Mouse (Mus musculus) ES-Bruce4 (cell line): ENCODE measurements at regions not wholly inside any gene's neighbourhood (a gene's known extent, or its start where the extent isn't known, plus 50 kb on each side); places are given as distances from the start of the nearest gene placed in this dataset.
A peak's percentile ranks its signal among the peaks of the same experiment; 100 is the strongest.

ENCODE experiments used
- H3K27ac ChIP-seq: 2 replicates; pipeline ENCODE4 v1.5.1; 2012; ENCODE audit warnings: low read length, inconsistent platforms; ENCODE audit not compliant: insufficient read depth
- H3K27me3 ChIP-seq: 2 replicates; pipeline ENCODE4 v1.6.1; 2012; ENCODE audit warnings: mild to moderate bottlenecking, low read length, inconsistent platforms; ENCODE audit not compliant: control insufficient read depth, poor library complexity, insufficient read depth, severe bottlenecking
- H3K36me3 ChIP-seq: 2 replicates; pipeline ENCODE4 v1.6.1; 2012; ENCODE audit warnings: inconsistent platforms, mild to moderate bottlenecking, low read length, moderate library complexity; ENCODE audit not compliant: control insufficient read depth, poor library complexity, insufficient read depth, severe bottlenecking
- H3K4me1 ChIP-seq: one replicate; pipeline ENCODE4 v1.8.1; 2011; ENCODE audit warnings: low read length; ENCODE audit not compliant: control insufficient read depth, insufficient read depth
- H3K4me3 ChIP-seq: 2 replicates; pipeline ENCODE4 v1.5.1; 2011; ENCODE audit warnings: low read depth, mild to moderate bottlenecking, low read length
- H3K9ac ChIP-seq: 2 replicates; pipeline ENCODE4 v1.6.1; 2012; ENCODE audit warnings: low read depth, mild to moderate bottlenecking, inconsistent platforms; ENCODE audit not compliant: poor library complexity, severe bottlenecking
- H3K9me3 ChIP-seq: replicated peaks from 2 replicates; pipeline ENCODE4 v1.6.1; 2012; ENCODE audit warnings: mild to moderate bottlenecking, low read length, inconsistent platforms; ENCODE audit not compliant: control insufficient read depth, poor library complexity, insufficient read depth, severe bottlenecking
- CTCF ChIP-seq: IDR thresholded peaks from one replicate; pipeline ENCODE4 v1.8.1; 2011; ENCODE audit warnings: low read depth, low read length
- EP300 ChIP-seq: IDR thresholded peaks from 2 replicates; pipeline ENCODE4 v1.6.1; 2011; ENCODE audit warnings: low read depth, low read length; ENCODE audit not compliant: insufficient read depth
- POLR2A ChIP-seq: IDR thresholded peaks from one replicate; pipeline ENCODE4 v1.8.1; 2011; ENCODE audit warnings: low read length; ENCODE audit not compliant: insufficient read depth

DNA sequence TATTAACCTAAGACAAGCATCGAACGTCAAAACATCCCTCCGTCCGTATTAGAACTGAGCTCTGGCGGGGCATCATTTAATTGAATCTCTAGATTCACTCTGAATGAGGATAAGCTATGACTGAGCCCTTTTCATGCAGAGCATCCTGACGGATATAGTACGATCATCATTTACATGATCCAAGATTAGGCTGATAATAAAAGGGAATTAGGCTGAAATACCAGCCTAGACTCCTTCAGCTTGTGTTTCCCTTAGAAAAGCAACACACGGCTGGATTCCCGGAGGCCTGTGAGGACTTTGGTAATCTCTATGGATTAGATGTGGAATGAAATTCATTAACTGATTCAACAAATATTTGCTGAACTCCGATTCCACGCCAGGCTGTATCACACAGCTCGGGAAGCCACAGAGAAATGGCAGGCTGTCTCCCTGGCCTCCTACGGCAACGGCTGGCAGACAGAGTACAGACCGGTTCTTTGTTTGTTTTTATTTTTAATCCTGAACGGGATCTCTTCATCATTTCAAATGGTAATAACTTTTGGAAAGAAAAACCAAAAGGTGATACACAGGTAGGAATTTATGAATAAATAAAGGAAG is 62.3 kb upstream of the Rap1b start:
- Histone ChIP-seq H3K9ac (no peak overlapping the region), H3K9me3 (no peaks in the 10 kb centered on the region), H3K36me3 (no peaks in the 10 kb centered on the region), H3K4me1 (peaks cover 7% of the 10 kb centered on the region), H3K27me3 (no peaks in the 10 kb centered on the region), H3K4me3 (no peak overlapping the region), H3K27ac (no peak overlapping the region)
- TF ChIP-seq POLR2A, result no peak
- TF ChIP-seq CTCF, result no peak
- no peak for TF ChIP-seq EP300

DNA sequence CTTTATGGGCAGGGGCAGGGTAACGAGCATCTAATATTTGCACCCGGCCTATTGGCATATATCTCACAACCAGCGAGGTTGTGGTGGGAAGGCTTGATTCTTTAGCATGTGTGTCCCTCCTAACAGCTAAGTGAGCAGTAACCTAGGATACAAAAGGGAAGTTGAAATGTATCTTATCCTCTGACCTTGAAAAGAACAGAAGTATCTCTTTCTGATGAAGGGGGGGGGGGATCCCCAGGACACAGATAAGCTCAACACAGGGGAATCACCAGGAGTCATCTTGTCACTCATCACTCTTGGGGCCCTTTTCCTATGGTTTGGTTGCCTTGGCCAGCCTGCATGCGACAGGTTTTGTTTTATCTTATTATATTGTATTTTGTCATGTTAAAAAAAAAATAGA is 63.3 kb upstream of the Rap1b start:
- no peak overlapping the region for H3K9ac ChIP-seq
- peaks cover 7% of the 10 kb centered on the region for H3K4me1 ChIP-seq
- no peaks in the 10 kb centered on the region for H3K9me3 ChIP-seq
- no peaks in the 10 kb centered on the region for H3K36me3 ChIP-seq
- TF ChIP-seq EP300 (no peak), CTCF (no peak)
- H3K27me3 ChIP-seq, result no peaks in the 10 kb centered on the region
- no peak overlapping the region for H3K27ac ChIP-seq
- no peak overlapping the region for H3K4me3 ChIP-seq

DNA sequence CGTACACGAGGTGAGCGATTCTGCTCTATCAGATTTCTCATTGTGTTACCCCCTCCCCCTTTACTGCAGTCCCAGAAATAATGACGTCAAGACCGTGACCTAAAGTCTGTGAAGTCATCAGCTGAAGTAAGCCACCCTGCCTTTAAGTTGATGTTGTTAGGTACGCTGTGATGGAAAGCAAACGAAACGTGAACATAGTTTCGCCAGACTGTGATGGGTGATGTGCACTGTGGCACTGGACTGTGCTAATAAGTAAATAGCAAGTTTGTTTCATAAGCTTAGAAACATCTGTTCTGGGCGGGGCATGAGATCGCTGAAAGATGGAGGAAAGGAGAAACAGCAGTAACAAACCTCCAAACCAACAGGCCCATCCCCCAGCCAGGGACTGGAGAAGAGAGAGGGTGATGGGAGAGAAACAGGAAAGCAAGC is 64.0 kb upstream of the Rap1b start:
- Histone ChIP-seq H3K36me3 (no peaks in the 10 kb centered on the region), H3K27ac (peak overlapping the region; percentile 17; the same call in 1 of the 2 replicates), H3K4me1 (peaks cover 7% of the 10 kb centered on the region), H3K4me3 (no peak overlapping the region), H3K27me3 (no peaks in the 10 kb centered on the region), H3K9ac (no peak overlapping the region), H3K9me3 (no peaks in the 10 kb centered on the region)
- no peak for TF ChIP-seq EP300
- no peak for TF ChIP-seq CTCF
- no peak for TF ChIP-seq POLR2A

DNA sequence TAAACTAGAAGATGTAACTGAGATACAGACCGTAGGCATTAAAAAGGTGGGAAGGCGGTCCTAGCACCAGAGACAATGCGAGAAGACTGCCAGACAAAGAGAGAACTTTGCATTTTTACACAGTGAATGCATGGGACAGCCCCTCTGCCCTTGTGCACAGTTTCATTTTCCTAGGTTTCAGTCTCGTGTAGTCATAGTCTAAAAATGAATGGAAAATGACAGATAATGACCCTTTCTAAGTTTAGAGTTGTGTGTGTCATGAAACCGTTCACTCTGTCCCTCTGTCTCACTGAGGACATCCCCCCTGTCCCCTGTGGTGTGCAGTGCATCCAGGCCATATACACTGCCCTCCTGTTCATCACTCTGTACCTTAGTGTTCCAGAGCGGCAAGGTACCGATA is 64.6 kb upstream of the Rap1b start:
- Histone ChIP-seq H3K9ac (no peak overlapping the region), H3K4me3 (no peak overlapping the region), H3K36me3 (no peaks in the 10 kb centered on the region), H3K9me3 (no peaks in the 10 kb centered on the region), H3K27me3 (no peaks in the 10 kb centered on the region), H3K27ac (0 out of 2 replicates have a peak overlapping the region, but pooled peaks have one; percentile 17), H3K4me1 (peaks cover 7% of the 10 kb centered on the region)
- no peak for TF ChIP-seq EP300
- no peak for TF ChIP-seq POLR2A
- no peak for TF ChIP-seq CTCF

DNA sequence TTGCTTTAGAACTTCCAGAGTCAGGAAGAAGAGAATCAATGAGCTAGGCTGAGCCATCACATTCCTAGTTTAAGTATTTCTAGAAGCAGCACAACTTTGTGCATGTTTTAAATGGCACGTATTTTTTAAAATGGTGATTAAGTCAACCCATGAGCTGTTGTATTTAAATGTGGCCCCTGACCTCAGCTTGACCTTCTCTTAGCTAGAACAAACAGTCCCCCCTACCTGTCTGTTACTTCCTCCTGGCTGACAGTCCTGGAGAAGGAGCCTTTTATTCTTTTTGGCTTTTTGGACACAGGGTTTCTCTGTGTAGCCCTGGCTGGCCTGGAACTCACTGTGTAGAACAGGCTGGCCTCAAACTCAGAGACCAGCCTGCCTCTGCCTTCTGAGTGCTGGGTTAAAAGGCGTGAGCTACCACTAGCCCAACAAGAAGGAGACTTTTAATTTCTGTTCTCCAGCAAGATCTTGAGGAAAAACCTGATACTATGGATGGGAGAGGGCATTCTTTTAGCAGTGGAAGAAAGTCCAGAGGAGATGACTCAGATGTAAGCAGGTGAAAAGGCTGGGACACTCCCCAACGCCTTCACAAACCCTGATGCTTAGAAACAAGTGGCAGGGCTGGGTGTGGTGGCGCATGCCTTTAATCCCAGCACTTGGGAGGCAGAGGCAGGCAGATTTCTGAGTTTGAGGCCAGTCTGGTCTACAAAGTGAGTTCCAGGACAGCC is 69.3 kb upstream of the Rap1b start:
- Histone ChIP-seq H3K9ac (no peak overlapping the region), H3K4me3 (no peak overlapping the region), H3K27ac (peak overlapping the region; percentile 51), H3K27me3 (no peaks in the 10 kb centered on the region), H3K4me1 (peaks cover 2% of the 10 kb centered on the region), H3K36me3 (no peaks in the 10 kb centered on the region), H3K9me3 (no peaks in the 10 kb centered on the region)
- no peak for TF ChIP-seq EP300
- no peak for TF ChIP-seq CTCF
- no peak for TF ChIP-seq POLR2A

DNA sequence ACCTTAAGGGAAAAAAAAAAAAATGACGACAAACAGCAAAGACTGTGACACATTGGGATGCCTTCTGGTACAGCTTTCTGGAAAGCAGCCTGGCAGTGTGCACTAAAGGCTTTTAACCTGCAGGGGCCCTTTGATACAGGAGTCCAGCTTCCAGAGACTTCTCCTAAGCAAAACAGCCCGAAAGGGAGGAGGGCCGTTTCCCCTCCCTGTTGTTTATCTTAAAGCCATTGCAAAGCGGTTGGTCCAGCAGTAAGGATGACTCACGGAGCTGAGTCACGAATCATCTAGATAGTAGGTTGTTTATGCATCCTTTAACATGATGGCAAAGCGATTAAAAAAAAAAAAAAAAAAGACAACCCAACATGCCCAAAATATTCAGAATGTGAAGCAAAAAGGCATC is 70.4 kb upstream of the Rap1b start:
- H3K9me3 ChIP-seq, result no peaks in the 10 kb centered on the region
- TF ChIP-seq CTCF (no peak), EP300 (no peak), POLR2A (no peak)
- no peak overlapping the region for H3K9ac ChIP-seq
- no peaks in the 10 kb centered on the region for H3K27me3 ChIP-seq
- H3K4me1 ChIP-seq, result no peaks in the 10 kb centered on the region
- H3K27ac ChIP-seq, result no peak overlapping the region
- no peaks in the 10 kb centered on the region for H3K36me3 ChIP-seq
- no peak overlapping the region for H3K4me3 ChIP-seq
